Mouse (Mus musculus) midbrain, embryonic 11.5 days (tissue): ENCODE results near the gene Chchd4. TPM values are rescaled to one million over a fixed set of nuclear protein-coding genes. Genes with fewer than 3 reads are reported as not detected.

Source experiments
- ATAC-seq: fragments of 200-750 bp; cut with Nextera tagmentation; 2 replicates; pipeline ENCODE4 v1.8.0; 2017; ENCODE audit warnings: moderate TSS enrichment, moderate library complexity; ENCODE audit not compliant: low FRiP score
- DNase-seq: peaks from one replicate; pipeline ENCODE4 v3.0.0; 2015; ENCODE audit warnings: low spot score; ENCODE audit errors: missing footprints
- H3K27ac ChIP-seq: fragments of 300-500 bp; sonication (generic); 2 replicates; pipeline ENCODE4 v1.5.1; 2014; ENCODE audit warnings: low read depth, low read length
- H3K27me3 ChIP-seq: fragments of 300-500 bp; sonication (generic); 2 replicates; pipeline ENCODE4 v1.6.1; 2014; ENCODE audit warnings: mild to moderate bottlenecking, low read length, moderate library complexity, mixed read lengths; ENCODE audit not compliant: control insufficient read depth, insufficient read depth
- H3K36me3 ChIP-seq: fragments of 300-500 bp; sonication (generic); 2 replicates; pipeline ENCODE4 v1.6.1; 2014; ENCODE audit warnings: mild to moderate bottlenecking, low read length, moderate library complexity, mixed read lengths; ENCODE audit not compliant: control insufficient read depth, insufficient read depth
- H3K4me1 ChIP-seq: fragments of 300-500 bp; sonication (generic); 2 replicates; pipeline ENCODE4 v1.6.1; 2014; ENCODE audit warnings: low read length; ENCODE audit not compliant: control insufficient read depth, insufficient read depth
- H3K4me2 ChIP-seq: fragments of 300-500 bp; sonication (generic); 2 replicates; pipeline ENCODE4 v1.6.1; 2014; ENCODE audit warnings: mild to moderate bottlenecking, moderate library complexity
- H3K4me3 ChIP-seq: fragments of 300-500 bp; sonication (generic); 2 replicates; pipeline ENCODE4 v1.5.1; 2014; ENCODE audit warnings: low read depth, low read length
- H3K9ac ChIP-seq: fragments of 300-500 bp; sonication (generic); 2 replicates; pipeline ENCODE4 v1.6.1; 2014; ENCODE audit warnings: low read length
- H3K9me3 ChIP-seq: fragments of 300-500 bp; sonication (generic); 2 replicates; pipeline ENCODE4 v1.6.1; 2016; ENCODE audit warnings: low read length; ENCODE audit not compliant: control insufficient read depth
- WGBS: fragments of 180-500 bp; shearing (Covaris S2); extraction: QIAGEN DNeasy Blood & Tissue Kit; methylation state at CpG from one replicate; pipeline ENCODE4 v1.1.7; 2014; 5-methylcytosine and 5-hydroxymethylcytosine counted together
- polyA plus RNA-seq: library from polyadenylated mRNA; unstranded; fragments of >200 nt; fragmentation: Nextera tagmentation; extraction: Ambion mirVana; gene quantifications from 2 replicates; pipeline ENCODE4 v1.2.1, GENCODE M21; 2014

Gene Chchd4
- 25.3 and 26.7 TPM in 2 replicates for polyA plus RNA-seq

GRCm38 (mm10) chr6:91472868-91473804 lies at the start of gene Chchd4, which contains the start of gene Tmem43:
Gene Chchd4 (minus strand): TSS chr6:91473546.
Gene Tmem43 (plus strand): TSS chr6:91473703.
- H3K36me3 ChIP-seq: peaks cover 7% of the 10 kb centered on the region
- no peaks in the 10 kb centered on the region for H3K9me3 ChIP-seq
- peak within 1 kb of the TSS; percentile 75 for H3K4me2 ChIP-seq
- ATAC-seq (peak; percentile 98), DNase-seq (peak; percentile 100)
- WGBS: under 1% methylated on average over 70 of the region's 74 CpGs
- H3K9ac ChIP-seq: peak within 1 kb of the TSS; percentile 87
- H3K4me1 ChIP-seq: peaks cover 16% of the 10 kb centered on the region
- peak within 1 kb of the TSS; percentile 66 for H3K4me3 ChIP-seq
- H3K27ac ChIP-seq: no peak within 1 kb of the TSS
- no peaks in the 10 kb centered on the region for H3K27me3 ChIP-seq

DNA sequence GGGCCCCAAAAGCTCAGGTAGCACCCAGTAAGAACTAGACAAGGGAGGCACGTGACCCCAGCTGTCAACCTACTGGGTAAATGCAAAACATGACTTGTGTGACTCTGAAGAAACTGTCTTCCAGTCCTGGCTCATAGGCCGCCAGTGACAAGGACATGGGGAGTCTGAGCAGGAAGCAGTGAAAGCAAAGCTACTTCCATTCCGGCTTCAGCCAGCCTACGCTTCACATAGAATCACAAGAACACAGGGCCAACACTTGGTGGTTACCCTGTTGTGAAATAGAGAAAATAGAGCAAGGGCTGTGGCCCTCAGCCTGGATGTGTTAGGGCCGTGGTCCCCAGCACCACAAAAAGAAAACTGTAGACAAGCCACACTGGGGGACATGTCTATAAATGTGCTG lies 49.5 kb upstream of the Chchd4 start:
- Histone ChIP-seq H3K9me3 (no peaks in the 10 kb centered on the region), H3K4me1 (no peaks in the 10 kb centered on the region), H3K4me3 (no peak overlapping the region), H3K36me3 (peaks cover 34% of the 10 kb centered on the region), H3K27ac (no peak overlapping the region), H3K9ac (no peak overlapping the region), H3K27me3 (no peaks in the 10 kb centered on the region), H3K4me2 (no peak overlapping the region)
- DNase-seq (peak; percentile 62), ATAC-seq (no peak)
- WGBS: 92% methylated on average over 5 of the region's 5 CpGs

GRCm38 (mm10) chr6:91518454-91519020 lies 45.2 kb upstream of the Chchd4 start:
- no peak overlapping the region for H3K27ac ChIP-seq
- H3K4me1 ChIP-seq: peaks cover 14% of the 10 kb centered on the region
- H3K4me3 ChIP-seq: no peak overlapping the region
- H3K9me3 ChIP-seq: no peaks in the 10 kb centered on the region
- H3K36me3 ChIP-seq: peaks cover 27% of the 10 kb centered on the region
- ATAC-seq (no peak), DNase-seq (no peak)
- no peak overlapping the region for H3K4me2 ChIP-seq
- H3K27me3 ChIP-seq: no peaks in the 10 kb centered on the region
- H3K9ac ChIP-seq: no peak overlapping the region
- 92% methylated on average over 7 of the region's 7 CpGs for WGBS

DNA sequence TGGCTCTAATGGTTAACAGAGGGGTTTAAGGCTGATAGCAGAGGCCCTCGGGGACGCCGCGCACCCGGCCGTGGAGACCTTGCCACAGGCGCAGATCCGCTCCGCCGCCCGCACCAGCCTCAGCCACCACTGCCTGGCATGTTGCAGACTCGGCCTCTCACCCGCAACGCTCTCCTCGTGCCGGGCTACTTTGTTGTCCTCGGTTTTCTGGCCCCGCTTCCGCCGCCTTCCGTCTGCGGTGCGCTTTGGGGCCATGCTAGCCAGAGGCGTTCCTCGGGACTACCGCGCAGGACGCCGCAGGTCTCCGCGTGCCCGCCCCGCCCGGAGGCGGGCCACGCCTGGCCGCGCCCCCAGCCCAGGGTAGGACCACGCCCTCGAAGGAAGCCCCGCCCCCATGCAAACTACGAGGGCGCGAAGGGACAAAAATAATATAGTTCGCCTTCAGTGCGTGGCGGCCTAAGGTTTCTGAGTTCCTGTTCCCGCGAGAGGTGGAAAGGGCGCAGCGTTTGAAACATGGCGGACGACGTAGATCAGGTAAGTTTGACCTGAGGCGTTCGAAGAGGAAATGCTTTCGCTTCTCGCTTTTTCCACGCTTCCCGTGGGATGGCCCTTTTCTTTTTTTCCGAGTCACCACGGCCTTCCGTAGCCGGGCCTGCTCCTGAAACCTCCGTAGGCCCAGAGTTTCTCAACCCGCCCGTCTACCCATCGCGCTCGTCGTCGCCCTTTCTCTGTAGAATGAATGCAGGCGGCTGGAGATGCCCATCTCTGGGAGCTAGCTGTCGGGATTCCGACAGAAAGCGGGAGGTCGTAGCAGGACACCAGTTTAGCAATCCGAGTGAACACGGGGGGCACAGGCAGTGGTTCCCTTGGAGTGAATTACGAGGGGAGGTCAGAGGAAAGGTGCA lies 42.5 kb upstream of the Chchd4 start, which contains the start of the genes Xpc and Lsm3:
TSS of gene Xpc (minus strand) at position 344 of the 905 bp plus-strand sequence.
TSS of gene Lsm3 (plus strand) at position 384 of the 905 bp plus-strand sequence.
- H3K4me3 ChIP-seq: peak within 1 kb of the TSS; percentile 90
- peaks cover 14% of the 10 kb centered on the region for H3K4me1 ChIP-seq
- peak within 1 kb of the TSS; percentile 94 for H3K9ac ChIP-seq
- no peaks in the 10 kb centered on the region for H3K27me3 ChIP-seq
- WGBS: under 1% methylated on average over 80 of the region's 80 CpGs
- ATAC-seq: peak; percentile 99
- no peaks in the 10 kb centered on the region for H3K9me3 ChIP-seq
- no peak within 1 kb of the TSS; the same call in 1 of the 2 replicates for H3K27ac ChIP-seq
- peak within 1 kb of the TSS; percentile 55 for H3K4me2 ChIP-seq
- peak; percentile 100 for DNase-seq
- H3K36me3 ChIP-seq: peaks cover 14% of the 10 kb centered on the region

GRCm38 (mm10) chr6:91514737-91515362 lies 41.5 kb upstream of the Chchd4 start:
- peaks cover 6% of the 10 kb centered on the region; the same call in 1 of the 2 replicates for H3K36me3 ChIP-seq
- peak overlapping the region; percentile 90 for H3K4me3 ChIP-seq
- DNase-seq: peak; percentile 87
- peak overlapping the region; percentile 55 for H3K4me2 ChIP-seq
- H3K9me3 ChIP-seq: no peaks in the 10 kb centered on the region
- no peak; the same call in 1 of the 2 replicates for ATAC-seq
- peaks cover 14% of the 10 kb centered on the region for H3K4me1 ChIP-seq
- H3K27me3 ChIP-seq: no peaks in the 10 kb centered on the region
- peak overlapping the region; percentile 94 for H3K9ac ChIP-seq
- 36% methylated on average over 10 of the region's 10 CpGs for WGBS
- no peak overlapping the region for H3K27ac ChIP-seq

- no peak overlapping the region for H3K4me3 ChIP-seq
- no peak overlapping the region for H3K9ac ChIP-seq
- peaks cover 14% of the 10 kb centered on the region for H3K4me1 ChIP-seq
- no peaks in the 10 kb centered on the region for H3K27me3 ChIP-seq
- H3K27ac ChIP-seq: no peak overlapping the region
- H3K4me2 ChIP-seq: no peak overlapping the region
- DNase-seq (no peak), ATAC-seq (no peak)
- no peaks in the 10 kb centered on the region for H3K9me3 ChIP-seq
- peaks cover 6% of the 10 kb centered on the region; the same call in 1 of the 2 replicates for H3K36me3 ChIP-seq
Observed at GRCm38 (mm10) chr6:91514135-91514534, 40.8 kb upstream of the Chchd4 start.

DNA sequence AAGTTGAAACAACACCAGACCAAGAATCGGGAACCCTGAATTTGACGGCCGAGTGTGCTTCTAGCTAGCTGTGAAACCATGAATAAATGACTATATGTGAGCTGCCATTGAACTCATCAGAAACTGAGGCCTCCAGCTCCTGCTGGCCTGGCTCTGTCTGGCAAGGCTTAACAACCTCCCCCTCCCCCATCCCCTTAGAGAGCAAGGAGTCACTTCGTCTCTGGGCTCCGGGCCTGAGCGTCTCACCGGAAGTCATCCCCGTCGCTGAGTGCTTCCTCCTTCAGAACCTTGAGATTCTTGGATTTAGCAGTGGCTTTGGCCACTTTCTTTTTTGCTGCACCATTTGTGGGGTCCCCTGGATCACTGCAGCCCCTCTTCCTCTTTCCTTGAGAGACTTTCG lies 36.9 kb upstream of the Chchd4 start:
- DNase-seq (no peak), ATAC-seq (no peak)
- Histone ChIP-seq H3K4me1 (peaks cover 6% of the 10 kb centered on the region; the same call in 1 of the 2 replicates), H3K4me3 (no peak overlapping the region), H3K36me3 (peaks cover 5% of the 10 kb centered on the region; the same call in 1 of the 2 replicates), H3K4me2 (no peak overlapping the region), H3K27ac (no peak overlapping the region), H3K9ac (no peak overlapping the region), H3K27me3 (no peaks in the 10 kb centered on the region), H3K9me3 (no peaks in the 10 kb centered on the region)
- 86% methylated on average over 10 of the region's 10 CpGs for WGBS

- H3K27me3 ChIP-seq: no peaks in the 10 kb centered on the region
- H3K27ac ChIP-seq: no peak overlapping the region
- peaks cover 9% of the 10 kb centered on the region; the same call in 1 of the 2 replicates for H3K36me3 ChIP-seq
- ATAC-seq: no peak
- DNase-seq: peak; percentile 94
- no peak overlapping the region for H3K4me2 ChIP-seq
- WGBS: 38% methylated on average over 7 of the region's 7 CpGs
- no peaks in the 10 kb centered on the region for H3K9me3 ChIP-seq
- H3K4me3 ChIP-seq: no peak overlapping the region
- no peaks in the 10 kb centered on the region for H3K4me1 ChIP-seq
- no peak overlapping the region for H3K9ac ChIP-seq
Observed at GRCm38 (mm10) chr6:91509326-91509725, 36.0 kb upstream of the Chchd4 start.
